Mouse (Mus musculus) heart, postnatal 0 days (tissue): ENCODE measurements around the gene Supt6.

Experiments
- CTCF ChIP-seq: IDR thresholded peaks from 2 replicates; pipeline ENCODE4 v1.5.1; 2016; ENCODE audit warnings: antibody characterized with exemption, control low read depth, low read depth
- EP300 ChIP-seq: IDR thresholded peaks from 2 replicates; pipeline ENCODE4 v1.6.1; 2016; ENCODE audit warnings: antibody characterized with exemption, low read depth

- no peak for TF ChIP-seq CTCF
- TF ChIP-seq EP300, result no peak
Measured at GRCm38 (mm10) chr11:78163045-78163444, 82.7 kb downstream of the Supt6 start.
